Mouse (Mus musculus) cerebral cortex, adult 2 months (tissue): ENCODE data around the gene Rab4a.

Source experiments
- WGBS: fragments of 180-500 bp; shearing (Covaris S2); methylation state at CpG from one replicate; pipeline ENCODE4 v1.1.7; 2018; 5-methylcytosine and 5-hydroxymethylcytosine counted together

The Rab4a gene

GRCm38 (mm10) chr8:123847546-123847945 is 41.8 kb downstream of the Rab4a start:
- 41% methylated on average over 3 of the region's 3 CpGs for WGBS

- WGBS = 82% methylated on average over 4 of the region's 4 CpGs
Observed at GRCm38 (mm10) chr8:123849352-123849751, 43.6 kb downstream of the Rab4a start.

- 39% methylated on average over 5 of the region's 5 CpGs for WGBS
Observed at GRCm38 (mm10) chr8:123851590-123851989, 45.8 kb downstream of the Rab4a start.

GRCm38 (mm10) chr8:123854252-123854651 is 48.5 kb downstream of the Rab4a start:
- 41% methylated on average over 1 of the region's 1 CpGs for WGBS

GRCm38 (mm10) chr8:123854733-123855475 is 49.1 kb downstream of the Rab4a start:
- 72% methylated on average over 9 of the region's 9 CpGs for WGBS

- 35% methylated on average over 3 of the region's 3 CpGs for WGBS
Observed at GRCm38 (mm10) chr8:123857361-123857760, 51.6 kb downstream of the Rab4a start.

- 2% methylated on average over 17 of the region's 17 CpGs for WGBS
Observed at GRCm38 (mm10) chr8:123858574-123858940, 52.8 kb downstream of the Rab4a start.

- under 1% methylated on average over 74 of the region's 79 CpGs for WGBS
Observed at GRCm38 (mm10) chr8:123858941-123859647, 53.3 kb downstream of the Rab4a start.

- 1% methylated on average over 48 of the region's 48 CpGs for WGBS
Observed at GRCm38 (mm10) chr8:123859648-123860259, 54.0 kb downstream of the Rab4a start, which contains the start of gene Ccsap. Gene Ccsap (minus strand): TSS chr8:123860209.

GRCm38 (mm10) chr8:123860386-123860785 is 54.6 kb downstream of the Rab4a start:
- WGBS = 72% methylated on average over 4 of the region's 4 CpGs

- WGBS = 90% methylated on average over 7 of the region's 7 CpGs
Observed at GRCm38 (mm10) chr8:123865786-123866185, 60.0 kb downstream of the Rab4a start.

- 13% methylated on average over 5 of the region's 5 CpGs for WGBS
Observed at GRCm38 (mm10) chr8:123866971-123867370, 61.2 kb downstream of the Rab4a start.

GRCm38 (mm10) chr8:123872048-123872447 is 66.3 kb downstream of the Rab4a start:
- WGBS = 62% methylated on average over 9 of the region's 9 CpGs

GRCm38 (mm10) chr8:123873364-123873763 is 67.6 kb downstream of the Rab4a start:
- WGBS = 77% methylated on average over 6 of the region's 6 CpGs

GRCm38 (mm10) chr8:123874324-123874723 is 68.5 kb downstream of the Rab4a start:
- 42% methylated on average over 11 of the region's 11 CpGs for WGBS

GRCm38 (mm10) chr8:123877865-123878264 is 72.1 kb downstream of the Rab4a start:
- WGBS = 31% methylated on average over 2 of the region's 2 CpGs

- 29% methylated on average over 10 of the region's 10 CpGs for WGBS
Observed at GRCm38 (mm10) chr8:123880271-123880670, 74.5 kb downstream of the Rab4a start.

GRCm38 (mm10) chr8:123880821-123881350 is 75.1 kb downstream of the Rab4a start:
- WGBS = 33% methylated on average over 4 of the region's 4 CpGs

- WGBS = 71% methylated on average over 2 of the region's 2 CpGs
Observed at GRCm38 (mm10) chr8:123882412-123882811, 76.6 kb downstream of the Rab4a start.

- WGBS = 51% methylated on average over 4 of the region's 4 CpGs
Observed at GRCm38 (mm10) chr8:123883094-123883493, 77.3 kb downstream of the Rab4a start.
